Mouse (Mus musculus) CH12.LX (cell line): Measurements from ENCODE around the gene Cts3. TPM values are rescaled to one million over a fixed set of nuclear protein-coding genes. Genes with fewer than 3 reads are reported as not detected.

Experiments used
- DNase-seq: peaks from one replicate; pipeline ENCODE4 v3.0.0-alpha.2; 2013; ENCODE audit errors: extremely low read depth
- H3K27ac ChIP-seq: 2 replicates; pipeline ENCODE4 v1.5.1; 2012; ENCODE audit warnings: low read depth, mild to moderate bottlenecking, control low read depth, moderate library complexity; ENCODE audit not compliant: insufficient read depth
- H3K27me3 ChIP-seq: replicated peaks from 2 replicates; pipeline ENCODE3; 2012; ENCODE audit warnings: inconsistent platforms
- H3K36me3 ChIP-seq, 2 experiments: replicated peaks in 1 of 2; 2 replicates each; pipeline versions ENCODE3 to v1.6.1; 2012; ENCODE audit warnings: inconsistent platforms in 1 of 2, low read length in 1 of 2, mild to moderate bottlenecking in 1 of 2, mixed read lengths in 1 of 2, moderate library complexity in 1 of 2; ENCODE audit not compliant: control insufficient read depth in 1 of 2, insufficient read depth in 1 of 2
- H3K4me1 ChIP-seq, 2 experiments: 2 replicates each; pipeline ENCODE4 v1.6.1; 2012; ENCODE audit warnings: inconsistent platforms in 1 of 2, moderate library complexity in 1 of 2; ENCODE audit not compliant: insufficient read depth in 2 of 2, control insufficient read depth in 1 of 2
- H3K4me2 ChIP-seq: 2 replicates; pipeline ENCODE4 v1.6.1; 2012; ENCODE audit warnings: low read depth, mild to moderate bottlenecking, control low read depth; ENCODE audit not compliant: poor library complexity, insufficient read depth, severe bottlenecking
- H3K4me3 ChIP-seq, 3 experiments: fragments of 150-350 bp in 1 of 3; sonication (generic) in 1 of 3; replicated peaks in 1 of 3; 2 replicates each; pipeline versions ENCODE3 to v1.5.1; 2011 to 2012; ENCODE audit warnings: low read depth in 2 of 3, low read length in 2 of 3, mild to moderate bottlenecking in 2 of 3, moderate library complexity in 2 of 3, control low read depth in 1 of 3, improper control_type of control experiment in 1 of 3, inconsistent platforms in 1 of 3, mixed read lengths in 1 of 3; ENCODE audit not compliant: poor library complexity in 1 of 3
- H3K79me2 ChIP-seq: replicated peaks from 2 replicates; pipeline ENCODE4 v1.6.1; 2012; ENCODE audit warnings: mild to moderate bottlenecking, moderate library complexity; ENCODE audit not compliant: control insufficient read depth, poor library complexity, insufficient read depth, severe bottlenecking; ENCODE audit errors: extremely low read depth
- H3K9ac ChIP-seq: 2 replicates; pipeline ENCODE4 v1.6.1; 2012; ENCODE audit warnings: low read depth, mild to moderate bottlenecking, control low read depth, moderate library complexity; ENCODE audit not compliant: insufficient read depth
- H3K9me3 ChIP-seq: replicated peaks from 2 replicates; pipeline ENCODE3; 2012; ENCODE audit warnings: low read length, inconsistent platforms, mixed read lengths
- BHLHE40 ChIP-seq: IDR thresholded peaks from 2 replicates; pipeline ENCODE4 v1.6.1; 2011; ENCODE audit warnings: mild to moderate bottlenecking, low read depth, low read length, improper control_type of control experiment
- E2F4 ChIP-seq: IDR thresholded peaks from 2 replicates; pipeline ENCODE4 v1.6.1; 2011; ENCODE audit warnings: low read depth, low read length, improper control_type of control experiment; ENCODE audit not compliant: insufficient replicate concordance
- ELF1 ChIP-seq: IDR thresholded peaks from 2 replicates; pipeline ENCODE4 v1.6.1; 2014; ENCODE audit warnings: low read depth, mild to moderate bottlenecking, inconsistent platforms, low read length, improper control_type of control experiment
- EP300 ChIP-seq: IDR thresholded peaks from 2 replicates; pipeline ENCODE4 v1.6.1; 2011; ENCODE audit warnings: low read length, improper control_type of control experiment
- MAFK ChIP-seq: IDR thresholded peaks from 2 replicates; pipeline ENCODE4 v1.6.1; 2011; ENCODE audit warnings: low read length, improper control_type of control experiment; ENCODE audit not compliant: insufficient replicate concordance
- MAX ChIP-seq: IDR thresholded peaks from 2 replicates; pipeline ENCODE4 v1.6.1; 2011; ENCODE audit warnings: low read length, improper control_type of control experiment
- MEF2A ChIP-seq: IDR thresholded peaks from 2 replicates; pipeline ENCODE4 v1.6.1; 2014; ENCODE audit warnings: low read depth, mild to moderate bottlenecking, inconsistent platforms, low read length, improper control_type of control experiment, borderline replicate concordance
- MYC ChIP-seq: IDR thresholded peaks from 2 replicates; pipeline ENCODE4 v1.6.1; 2011; ENCODE audit warnings: low read depth, mild to moderate bottlenecking, improper control_type of control experiment, low read length
- POLR2A ChIP-seq: IDR thresholded peaks from 2 replicates; pipeline ENCODE4 v1.6.1; 2011; ENCODE audit warnings: low read depth, mild to moderate bottlenecking, improper control_type of control experiment, low read length
- RCOR1 ChIP-seq: conservative IDR thresholded peaks from 2 replicates; pipeline ENCODE4 v1.6.1; 2012; ENCODE audit warnings: low read depth, mild to moderate bottlenecking, inconsistent platforms, low read length, improper control_type of control experiment
- SMC3 ChIP-seq: IDR thresholded peaks from 2 replicates; pipeline ENCODE4 v1.6.1; 2011; ENCODE audit warnings: low read depth, low read length, improper control_type of control experiment
- TBP ChIP-seq: conservative IDR thresholded peaks from 2 replicates; pipeline ENCODE4 v1.6.1; 2011; ENCODE audit warnings: low read depth, low read length, improper control_type of control experiment
- dilution Hi-C: fragments of 300-500 bp; cut with MboI; formaldehyde crosslinking; loops from 2 replicates; pipeline ENCODE4 v1.14.3; 2020; ENCODE audit warnings: low sequenced_read_pairs; ENCODE audit not compliant: extremely low pct_unique_long_range_greater_than_20kb, extremely low pct_ligation_motif_present
- in situ Hi-C: fragments of 300-500 bp; cut with MboI; formaldehyde crosslinking; loops from 3 replicates; pipeline ENCODE4 v1.14.3; 2019; ENCODE audit warnings: low sequenced_read_pairs, low pct_ligation_motif_present, low pct_unique_long_range_greater_than_20kb, mixed read lengths
- polyA plus RNA-seq: library from polyadenylated mRNA; unstranded; fragments of >175 nt; gene quantifications from 2 replicates; pipeline ENCODE4 v1.2.1, GENCODE M21; 2012; ENCODE audit warnings: low read depth; ENCODE audit not compliant: insufficient read length
- total RNA-seq, 2 experiments: library from RNA; depleted of rRNA; stranded (reverse); fragments of 300-350 nt in 1 of 2; fragments of >200 nt in 1 of 2; gene quantifications; 2 replicates each; pipeline ENCODE4 v1.2.3; 2012 to 2014

Gene Cts3
- total and polyA plus RNA-seq, 3 experiments, result not detected

DNA sequence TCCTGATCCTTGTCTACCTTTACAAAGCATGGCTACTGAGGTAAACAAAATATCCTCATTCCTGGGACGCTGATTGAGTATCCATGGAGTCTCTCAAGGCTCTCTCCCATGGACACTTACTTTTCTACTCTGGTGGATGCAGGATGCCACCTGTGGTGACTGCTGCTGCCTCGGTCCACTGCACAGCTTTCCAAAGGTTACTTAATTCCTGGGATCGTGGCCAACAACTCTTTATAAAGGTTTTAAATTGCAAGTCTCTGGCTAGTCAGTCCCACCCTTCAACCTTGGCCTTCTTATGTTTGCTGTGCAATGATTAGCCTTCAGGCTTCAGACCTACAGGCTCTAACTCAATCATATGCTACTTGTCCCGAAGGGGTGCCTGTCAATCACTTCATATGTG, 28.3 kb downstream of the Cts3 start, which contains the start of gene Ctsm:
Gene Ctsm (minus strand): TSS at position 209 of the 400 bp plus-strand sequence.
- H3K9me3 ChIP-seq, result peaks cover 22% of the 10 kb centered on the region

More for the DNA sequence above, 28.3 kb downstream of the Cts3 start, which contains the start of gene Ctsm:
- Histone ChIP-seq H3K36me3 (no peaks in the 10 kb centered on the region), H3K79me2 (no peaks in the 10 kb centered on the region), H3K4me2 (no peak within 1 kb of the TSS), H3K27ac (no peak within 1 kb of the TSS), H3K9ac (no peak within 1 kb of the TSS), H3K4me1 (no peaks in the 10 kb centered on the region), H3K4me3 (no peak within 1 kb of the TSS), H3K27me3 (no peaks in the 10 kb centered on the region)
- dilution Hi-C loops, result no loop called here
- in situ Hi-C loops, result no loop called here
- DNase-seq, result no peak
- TF ChIP-seq ELF1, result no peak
- TF ChIP-seq RCOR1, result no peak
- no peak for TF ChIP-seq MAFK
- no peak for TF ChIP-seq BHLHE40
- TF ChIP-seq EP300, result no peak
- no peak for TF ChIP-seq MYC
- no peak for TF ChIP-seq E2F4
- no peak for TF ChIP-seq SMC3
- no peak for TF ChIP-seq TBP
- TF ChIP-seq POLR2A, result no peak
- no peak for TF ChIP-seq MAX
- no peak for TF ChIP-seq MEF2A

Other genes starting within 250 kb of the Cts3 start
- gene Cts7, start 211.9 kb downstream of the Cts3 start, total RNA-seq (2012; rRNA removed), result not detected in 2 replicates
- not detected in 2 replicates for gene Cts7, start 211.9 kb downstream of the Cts3 start, total RNA-seq (2014; rRNA removed)
- gene Cts7, start 211.9 kb downstream of the Cts3 start, polyA plus RNA-seq, result not detected in 2 replicates
- gene Ctsm, start 28.3 kb downstream of the Cts3 start, total RNA-seq (2012; rRNA removed), result not detected in 2 replicates
- gene Ctsm, start 28.3 kb downstream of the Cts3 start, total RNA-seq (2014; rRNA removed), result not detected in 2 replicates
- gene Ctsm, start 28.3 kb downstream of the Cts3 start, polyA plus RNA-seq, result not detected in 2 replicates
- gene Gm49352, start 2.0 kb downstream of the Cts3 start, total RNA-seq (2012; rRNA removed), result not detected in 2 replicates
- gene Gm49352, start 2.0 kb downstream of the Cts3 start, total RNA-seq (2014; rRNA removed), result not detected in 2 replicates
- not detected in 2 replicates for gene Gm49352, start 2.0 kb downstream of the Cts3 start, polyA plus RNA-seq